Mouse (Mus musculus): ENCODE measurements around the gene Ddx49. TPM values are rescaled to one million over a fixed set of nuclear protein-coding genes. Genes with fewer than 3 reads are reported as not detected.

Gene Ddx49
- polyA plus RNA-seq (2017; shearing (Covaris generic)) = 56.7 TPM

DNA sequence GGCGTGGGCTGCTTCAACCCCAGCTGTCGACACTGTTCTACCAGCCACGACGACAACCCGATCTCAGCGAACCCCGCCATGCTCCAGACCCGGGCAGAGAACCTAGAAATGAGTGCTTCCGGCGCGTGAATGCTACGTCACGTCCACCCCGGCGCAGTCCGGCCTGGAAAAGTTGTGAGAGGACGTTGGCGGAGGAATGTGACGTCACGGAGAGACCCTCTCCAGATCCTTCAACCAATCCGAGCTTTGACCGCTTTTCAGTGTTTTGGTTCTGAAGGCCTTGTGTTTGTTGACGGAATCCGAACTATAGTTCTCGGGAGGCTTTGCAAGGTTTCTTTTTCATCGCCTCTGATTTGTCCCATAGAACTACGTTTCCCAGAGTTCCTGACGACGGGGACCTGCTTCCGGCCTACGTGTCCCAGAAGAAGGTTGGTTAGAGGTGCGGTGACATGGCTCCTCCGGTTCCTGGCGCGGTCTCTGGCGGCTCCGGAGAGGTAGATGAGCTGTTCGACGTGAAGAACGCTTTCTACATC is at the start of gene Ddx49, which contains the start of gene Cope:
Gene Ddx49 (minus strand): TSS at position 132 of the 533 bp plus-strand sequence.
Gene Cope (plus strand): TSS at position 161 of the 533 bp plus-strand sequence.

DNA sequence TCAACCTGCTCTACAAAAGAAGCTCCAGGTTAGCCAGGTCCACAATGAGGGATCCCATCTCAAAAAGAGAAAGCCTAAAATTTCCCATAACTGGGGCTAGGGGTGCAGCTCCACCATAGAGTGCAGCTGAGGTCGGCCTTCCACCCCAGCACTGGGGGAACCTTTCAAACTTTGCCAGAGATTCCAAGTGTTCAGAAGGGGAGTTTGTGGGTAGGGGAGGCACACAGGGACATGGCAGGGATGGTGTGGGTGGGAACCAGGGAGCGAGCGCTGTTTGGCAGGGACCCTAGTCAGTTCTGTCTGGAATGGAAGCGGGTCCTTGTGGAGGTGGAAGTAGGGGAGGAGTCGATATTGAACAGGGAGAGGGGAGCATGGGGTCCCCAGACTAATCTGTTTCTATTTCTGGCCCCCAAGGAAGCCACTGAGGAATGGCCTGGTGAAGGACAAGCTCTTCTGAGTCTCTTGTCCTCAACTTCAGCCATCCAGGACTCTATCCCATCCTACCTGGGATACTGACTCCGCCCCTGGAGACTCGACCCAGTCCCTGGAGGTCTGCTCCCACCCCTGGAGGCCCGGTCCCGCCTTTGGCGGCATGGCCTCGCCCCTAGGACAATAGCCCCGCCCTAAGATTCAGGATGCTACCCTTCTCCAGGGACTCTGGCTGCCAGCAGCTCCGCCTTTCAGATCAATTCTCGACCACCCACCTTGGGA is 27.0 kb upstream of the Ddx49 start, which contains the start of gene Gdf1:
Gene Gdf1 (plus strand): TSS at position 694 of the 711 bp plus-strand sequence.

DNA sequence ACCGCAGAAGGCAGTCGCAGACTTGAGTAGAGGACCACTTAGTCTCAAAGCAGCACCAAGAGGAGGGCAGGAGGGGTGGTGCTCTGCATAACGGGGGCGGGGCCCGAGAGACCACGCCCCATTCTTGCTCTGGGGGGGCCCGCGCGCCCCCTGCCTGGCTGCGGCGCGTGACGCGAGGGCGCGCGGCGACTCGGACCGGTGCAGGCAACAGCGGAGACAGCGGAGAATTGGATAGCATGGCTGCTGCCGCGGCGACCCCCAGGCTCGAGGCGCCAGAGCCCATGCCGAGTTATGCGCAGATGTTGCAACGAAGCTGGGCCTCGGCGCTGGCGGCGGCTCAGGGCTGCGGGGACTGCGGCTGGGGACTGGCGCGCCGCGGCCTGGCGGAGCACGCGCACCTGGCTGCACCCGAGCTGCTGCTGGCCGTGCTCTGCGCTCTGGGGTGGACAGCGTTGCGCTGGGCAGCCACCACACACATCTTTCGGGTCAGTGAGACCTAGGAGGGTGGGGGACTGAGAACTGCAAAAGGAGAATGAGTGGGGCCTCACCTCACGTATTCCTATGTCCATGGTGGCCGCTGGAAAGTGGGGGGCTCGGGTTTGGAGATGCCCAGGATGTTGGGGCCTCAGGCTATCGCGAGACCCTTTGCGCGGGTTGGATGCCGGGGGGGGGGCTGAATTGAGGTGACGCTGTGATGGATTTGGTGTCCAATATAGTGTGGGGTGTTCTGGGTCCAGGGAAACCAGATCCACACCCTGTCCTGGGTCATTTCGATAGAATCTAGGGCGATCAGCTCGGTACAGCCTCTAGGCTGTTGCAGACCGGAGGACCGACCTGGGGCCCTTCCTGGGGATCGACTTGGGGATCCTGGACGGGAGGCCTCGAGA is 13.6 kb upstream of the Ddx49 start, which contains the start of gene Cers1:
Gene Cers1 (plus strand): TSS at position 152 of the 887 bp plus-strand sequence.

DNA sequence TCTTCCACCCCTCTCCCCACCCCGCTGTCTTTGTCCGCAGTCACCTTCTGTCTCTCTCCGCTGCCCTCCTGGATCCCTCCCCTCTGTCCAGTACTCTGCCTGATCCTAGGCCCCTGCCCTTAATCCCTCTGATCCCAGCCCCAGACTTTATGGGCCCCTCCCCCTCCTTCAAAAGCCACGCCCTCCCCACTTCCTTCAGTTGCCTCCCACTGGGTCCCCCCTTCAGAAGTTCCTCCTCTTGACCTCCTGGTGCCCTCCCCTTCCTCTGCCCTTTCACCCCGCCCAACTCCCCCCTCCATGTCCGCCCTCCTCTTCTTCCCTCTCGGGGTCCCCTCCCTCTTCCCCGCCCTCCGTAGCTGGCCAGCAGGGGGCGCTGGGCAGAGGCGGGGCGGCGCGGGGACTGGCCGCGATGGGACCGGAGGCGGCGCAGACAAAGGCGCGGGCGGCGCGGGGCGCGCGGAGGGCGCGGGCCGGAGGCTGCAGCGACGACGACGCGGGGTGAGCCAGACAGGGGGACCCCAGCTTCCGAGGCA is 19.6 kb downstream of the Ddx49 start, which contains the start of gene Homer3:
Gene Homer3 (plus strand): TSS at position 225 of the 533 bp plus-strand sequence.

Other genes with a start within 250 kb of the Ddx49 start
- 0.78 TPM for gene Tm6sf2, start 229.6 kb downstream of the Ddx49 start, polyA plus RNA-seq (2017; shearing (Covaris generic))
- not detected for gene Hapln4, start 219.0 kb downstream of the Ddx49 start, polyA plus RNA-seq (2017; shearing (Covaris generic))
- 0.02 TPM for gene Ncan, start 181.6 kb downstream of the Ddx49 start, polyA plus RNA-seq (2017; shearing (Covaris generic))
- 60.4 TPM for gene Nr2c2ap, start 171.2 kb downstream of the Ddx49 start, polyA plus RNA-seq (2017; shearing (Covaris generic))
- 35.4 TPM for gene Rfxank, start 163.3 kb downstream of the Ddx49 start, polyA plus RNA-seq (2017; shearing (Covaris generic))
- 59.2 TPM for gene Borcs8, start 163.0 kb downstream of the Ddx49 start, polyA plus RNA-seq (2017; shearing (Covaris generic))
- gene Mef2b, start 162.8 kb downstream of the Ddx49 start, polyA plus RNA-seq (2017; shearing (Covaris generic)) = 1.3 TPM
- 49.3 TPM for gene Tmem161a, start 130.1 kb downstream of the Ddx49 start, polyA plus RNA-seq (2017; shearing (Covaris generic))
- gene Slc25a42, start 90.2 kb downstream of the Ddx49 start, polyA plus RNA-seq (2017; shearing (Covaris generic)) = 15.5 TPM
- gene Sugp2, start 68.3 kb downstream of the Ddx49 start, polyA plus RNA-seq (2017; shearing (Covaris generic)) = 44.0 TPM
- gene Armc6, start 68.0 kb downstream of the Ddx49 start, polyA plus RNA-seq (2017; shearing (Covaris generic)) = 11.7 TPM
- gene Homer3, start 19.7 kb downstream of the Ddx49 start, polyA plus RNA-seq (2017; shearing (Covaris generic)) = 6.7 TPM
- gene Cope, start within 50 bp of the Ddx49 start, polyA plus RNA-seq (2017; shearing (Covaris generic)) = 351 TPM
- not detected for gene Cers1, start 13.3 kb upstream of the Ddx49 start, polyA plus RNA-seq (2017; shearing (Covaris generic))
- gene Gdf1, start 27.3 kb upstream of the Ddx49 start, polyA plus RNA-seq (2017; shearing (Covaris generic)) = 0.57 TPM
- 90.9 TPM for gene Upf1, start 50.8 kb upstream of the Ddx49 start, polyA plus RNA-seq (2017; shearing (Covaris generic))
- gene Comp, start 71.1 kb upstream of the Ddx49 start, polyA plus RNA-seq (2017; shearing (Covaris generic)) = 2.5 TPM
- 16.7 TPM for gene Crtc1, start 137.1 kb upstream of the Ddx49 start, polyA plus RNA-seq (2017; shearing (Covaris generic))
- gene Klhl26, start 174.5 kb upstream of the Ddx49 start, polyA plus RNA-seq (2017; shearing (Covaris generic)) = 19.3 TPM
- gene Tmem59l, start 184.9 kb upstream of the Ddx49 start, polyA plus RNA-seq (2017; shearing (Covaris generic)) = not detected
- not detected for gene Crlf1, start 190.7 kb upstream of the Ddx49 start, polyA plus RNA-seq (2017; shearing (Covaris generic))
- 108 TPM for gene Rex1bd, start 204.3 kb upstream of the Ddx49 start, polyA plus RNA-seq (2017; shearing (Covaris generic))
- 975 TPM for gene Uba52, start 208.3 kb upstream of the Ddx49 start, polyA plus RNA-seq (2017; shearing (Covaris generic))
- gene Fkbp8, start 225.2 kb upstream of the Ddx49 start, polyA plus RNA-seq (2017; shearing (Covaris generic)) = 422 TPM
- 90.3 TPM for gene Kxd1, start 225.5 kb upstream of the Ddx49 start, polyA plus RNA-seq (2017; shearing (Covaris generic))
- 39.6 TPM for gene Ell, start 237.0 kb upstream of the Ddx49 start, polyA plus RNA-seq (2017; shearing (Covaris generic))

Data from CD4-positive, CD25-positive, alpha-beta regulatory T cell (primary cell).